Mouse (Mus musculus): Measurements from ENCODE around the gene Adamts17. TPM values are rescaled to one million over a fixed set of nuclear protein-coding genes. Genes with fewer than 3 reads are reported as not detected.

Adamts17 gene
- polyA plus RNA-seq, 1 experiment from 2014 or later = 13.5 TPM

DNA sequence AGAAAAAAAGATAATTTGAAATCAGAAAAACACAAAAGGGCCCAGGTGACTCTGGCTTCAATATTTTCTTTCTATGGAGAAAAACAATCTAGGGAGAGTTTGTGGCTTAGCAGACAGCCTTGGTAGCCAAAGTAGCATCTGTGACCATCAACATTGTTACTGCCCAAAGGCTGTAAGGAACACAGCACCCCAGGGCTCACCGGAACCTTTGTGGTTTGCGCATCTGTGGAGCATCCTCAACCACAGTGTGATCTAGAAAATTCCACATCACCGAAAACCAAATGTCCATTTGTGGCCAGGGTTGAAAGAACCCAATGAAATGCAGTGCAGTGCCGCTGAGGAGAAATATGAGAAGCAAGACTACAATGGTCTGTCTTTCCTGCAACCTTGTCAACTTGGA, 27.2 kb upstream of the Adamts17 start:
- Histone ChIP-seq H3K4me1 (peaks cover 17% of the 10 kb centered on the region), H3K9me3 (no peaks in the 10 kb centered on the region), H3K9ac (no peak overlapping the region), H3K4me2 (no peak overlapping the region), H3K27me3 (no peaks in the 10 kb centered on the region), H3K36me3 (no peaks in the 10 kb centered on the region), H3K4me3 (no peak overlapping the region), H3K27ac (peak overlapping the region; percentile 50)
- no peak for ATAC-seq (ENCODE audit: insufficient number of reproducible peaks, low FRiP score, low TSS enrichment, low read depth)
- WGBS = 61% methylated on average over 4 of the region's 4 CpGs

DNA sequence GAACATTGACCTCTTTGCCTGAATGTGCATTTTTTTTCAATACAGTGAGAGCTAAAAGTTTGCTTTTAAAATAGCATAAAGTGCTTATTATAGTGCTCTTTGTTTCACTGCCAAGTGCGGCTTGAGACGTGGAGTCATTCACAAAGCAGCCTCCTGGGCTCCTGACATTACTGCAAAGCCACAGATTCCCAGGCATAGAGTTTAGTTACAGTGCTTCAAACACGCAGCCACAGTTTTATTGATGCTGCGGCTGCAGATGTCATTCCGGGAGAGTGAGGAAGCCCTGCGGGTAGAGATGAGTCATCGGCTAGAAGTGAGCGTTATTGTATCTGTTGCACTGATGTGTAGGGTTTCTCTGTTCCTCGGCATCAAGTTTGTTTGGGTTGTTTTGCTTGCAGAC, 26.8 kb upstream of the Adamts17 start:
- Histone ChIP-seq H3K4me1 (peaks cover 17% of the 10 kb centered on the region), H3K4me3 (no peak overlapping the region), H3K4me2 (no peak overlapping the region), H3K9ac (no peak overlapping the region), H3K27me3 (no peaks in the 10 kb centered on the region), H3K9me3 (no peaks in the 10 kb centered on the region), H3K27ac (peak overlapping the region; percentile 50), H3K36me3 (no peaks in the 10 kb centered on the region)
- WGBS = 14% methylated on average over 9 of the region's 9 CpGs
- ATAC-seq (ENCODE audit: insufficient number of reproducible peaks, low FRiP score, low TSS enrichment, low read depth) = peak; percentile 75; the same call in 1 of the 2 replicates

DNA sequence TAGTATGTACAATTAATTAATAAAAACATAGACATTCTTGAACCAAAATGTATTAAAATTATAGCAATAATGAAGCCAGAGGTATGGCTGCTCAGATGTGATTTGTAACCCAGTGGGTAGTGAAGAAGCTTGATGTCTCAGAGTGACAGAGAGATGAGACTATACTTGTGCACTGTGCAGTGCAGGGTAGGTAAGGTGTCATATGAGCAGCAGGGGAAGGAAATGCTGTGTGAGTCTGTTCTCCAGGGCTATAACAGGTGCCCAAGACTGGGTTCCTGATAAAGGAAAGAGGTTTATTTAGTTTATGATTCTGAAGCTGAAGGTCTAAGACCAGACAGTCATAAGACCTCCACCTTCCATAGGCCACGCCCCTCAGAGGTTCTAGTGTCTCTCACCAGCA, 26.4 kb upstream of the Adamts17 start:
- Histone ChIP-seq H3K27me3 (no peaks in the 10 kb centered on the region), H3K9me3 (no peaks in the 10 kb centered on the region), H3K9ac (no peak overlapping the region), H3K4me3 (no peak overlapping the region), H3K27ac (peak overlapping the region; percentile 8; the same call in 1 of the 2 replicates), H3K4me1 (peaks cover 17% of the 10 kb centered on the region), H3K4me2 (no peak overlapping the region), H3K36me3 (no peaks in the 10 kb centered on the region)
- WGBS = 74% methylated on average over 1 of the region's 1 CpGs
- no peak for ATAC-seq (ENCODE audit: insufficient number of reproducible peaks, low FRiP score, low TSS enrichment, low read depth)

DNA sequence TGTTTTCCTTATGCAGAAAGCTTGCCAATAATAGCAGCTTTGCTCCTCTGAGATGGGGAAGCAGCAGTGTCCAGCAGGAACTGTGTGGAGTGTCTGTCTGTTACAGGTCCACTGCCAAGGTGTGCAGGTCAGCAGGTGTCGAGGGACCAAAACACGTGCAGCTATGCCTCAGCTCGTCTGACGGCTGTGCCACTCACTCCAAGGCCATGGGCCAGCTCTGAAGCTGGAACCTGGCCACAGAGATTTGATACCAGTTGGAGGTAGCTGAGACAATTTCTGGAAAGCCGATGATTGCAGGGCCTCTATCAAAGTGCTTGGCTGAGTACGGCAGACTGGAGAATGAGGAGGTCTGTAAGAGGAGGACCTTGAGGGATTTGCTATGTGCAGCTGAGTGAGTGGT, 24.0 kb upstream of the Adamts17 start:
- H3K9me3 ChIP-seq = no peaks in the 10 kb centered on the region
- H3K4me1 ChIP-seq = peaks cover 17% of the 10 kb centered on the region
- H3K4me3 ChIP-seq = no peak overlapping the region
- no peaks in the 10 kb centered on the region for H3K27me3 ChIP-seq
- no peaks in the 10 kb centered on the region for H3K36me3 ChIP-seq
- no peak for ATAC-seq (ENCODE audit: insufficient number of reproducible peaks, low FRiP score, low TSS enrichment, low read depth)
- WGBS = 73% methylated on average over 6 of the region's 6 CpGs
- no peak overlapping the region for H3K27ac ChIP-seq
- H3K9ac ChIP-seq = no peak overlapping the region
- no peak overlapping the region for H3K4me2 ChIP-seq

DNA sequence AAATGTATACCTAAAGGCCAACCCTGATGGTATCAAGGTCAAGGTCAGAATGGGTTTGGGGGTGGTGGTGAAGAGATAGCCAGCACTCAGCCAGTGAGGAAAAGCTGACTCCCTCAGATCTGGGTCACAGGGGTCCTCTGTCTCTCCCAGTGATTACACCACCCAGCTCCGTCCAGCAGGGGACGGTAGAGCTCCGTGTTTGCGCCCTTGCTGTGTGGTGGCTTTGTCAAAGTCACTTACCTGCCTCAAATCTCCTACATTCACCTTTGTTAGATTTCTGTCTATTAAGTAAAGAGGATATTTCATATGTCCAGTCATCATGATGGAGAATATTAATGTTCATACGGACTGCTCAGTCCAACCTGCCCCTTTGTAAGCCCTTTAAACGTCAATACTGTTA, 19.5 kb upstream of the Adamts17 start:
- H3K27me3 ChIP-seq = no peaks in the 10 kb centered on the region
- H3K27ac ChIP-seq = no peak overlapping the region
- H3K4me3 ChIP-seq = no peak overlapping the region
- no peak for ATAC-seq (ENCODE audit: insufficient number of reproducible peaks, low FRiP score, low TSS enrichment, low read depth)
- no peaks in the 10 kb centered on the region for H3K9me3 ChIP-seq
- H3K9ac ChIP-seq = no peak overlapping the region
- 23% methylated on average over 6 of the region's 6 CpGs for WGBS
- no peak overlapping the region for H3K4me2 ChIP-seq
- peaks cover 9% of the 10 kb centered on the region for H3K4me1 ChIP-seq
- no peaks in the 10 kb centered on the region for H3K36me3 ChIP-seq

DNA sequence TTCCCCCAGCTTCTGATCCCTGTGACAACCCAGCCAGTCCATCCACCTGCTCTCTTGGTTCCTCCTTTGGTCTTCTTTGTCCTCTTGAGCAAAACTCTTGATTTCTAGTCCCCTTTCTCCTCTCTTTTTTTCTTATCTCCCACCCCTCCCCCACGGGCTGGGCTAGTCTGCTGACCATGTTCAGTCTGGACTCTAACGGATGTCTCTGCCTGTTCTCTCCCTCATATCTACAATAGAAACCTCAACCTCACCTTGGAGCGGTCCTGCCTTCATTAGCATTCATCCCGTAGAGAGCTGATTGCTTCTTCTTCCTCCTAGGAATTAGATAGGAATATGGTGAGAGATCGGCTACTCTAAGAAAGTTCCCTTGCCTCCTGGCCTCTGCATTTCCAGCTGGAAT, 8.7 kb upstream of the Adamts17 start:
- no peak for ATAC-seq (ENCODE audit: insufficient number of reproducible peaks, low FRiP score, low TSS enrichment, low read depth)
- WGBS = 67% methylated on average over 5 of the region's 5 CpGs

DNA sequence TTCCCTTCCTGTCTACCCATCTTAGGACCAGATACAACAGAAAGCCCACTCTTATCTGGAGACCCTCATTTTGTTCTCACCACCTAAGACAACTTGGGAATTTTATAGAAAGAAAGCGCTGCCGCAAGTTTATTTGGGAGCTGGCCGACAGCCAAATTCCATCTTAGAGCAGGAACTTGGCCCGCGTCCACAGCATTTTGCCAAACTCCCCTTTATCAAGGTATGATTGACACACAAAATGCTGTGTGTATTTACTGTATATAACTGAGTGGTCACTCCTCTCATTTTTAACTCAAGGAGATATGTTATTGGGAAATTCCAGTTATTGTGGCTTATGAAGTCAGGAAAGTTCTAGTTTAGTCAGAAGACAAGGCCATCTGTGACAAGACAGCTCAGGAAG, 8.2 kb upstream of the Adamts17 start:
- Histone ChIP-seq H3K9ac (no peak overlapping the region), H3K4me2 (no peak overlapping the region), H3K27me3 (no peaks in the 10 kb centered on the region; the same call in 1 of the 2 replicates), H3K9me3 (no peaks in the 10 kb centered on the region), H3K27ac (no peak overlapping the region), H3K4me3 (no peak overlapping the region), H3K36me3 (no peaks in the 10 kb centered on the region), H3K4me1 (peaks cover 19% of the 10 kb centered on the region)
- 11% methylated on average over 5 of the region's 5 CpGs for WGBS
- no peak for ATAC-seq (ENCODE audit: insufficient number of reproducible peaks, low FRiP score, low TSS enrichment, low read depth)

More for the DNA sequence above, 8.7 kb upstream of the Adamts17 start:
- no peaks in the 10 kb centered on the region for H3K9me3 ChIP-seq
- no peak overlapping the region for H3K9ac ChIP-seq
- H3K4me3 ChIP-seq = no peak overlapping the region
- H3K27me3 ChIP-seq = no peaks in the 10 kb centered on the region; the same call in 1 of the 2 replicates
- no peaks in the 10 kb centered on the region for H3K36me3 ChIP-seq
- no peak overlapping the region for H3K4me2 ChIP-seq
- H3K27ac ChIP-seq = no peak overlapping the region
- H3K4me1 ChIP-seq = peaks cover 22% of the 10 kb centered on the region

DNA sequence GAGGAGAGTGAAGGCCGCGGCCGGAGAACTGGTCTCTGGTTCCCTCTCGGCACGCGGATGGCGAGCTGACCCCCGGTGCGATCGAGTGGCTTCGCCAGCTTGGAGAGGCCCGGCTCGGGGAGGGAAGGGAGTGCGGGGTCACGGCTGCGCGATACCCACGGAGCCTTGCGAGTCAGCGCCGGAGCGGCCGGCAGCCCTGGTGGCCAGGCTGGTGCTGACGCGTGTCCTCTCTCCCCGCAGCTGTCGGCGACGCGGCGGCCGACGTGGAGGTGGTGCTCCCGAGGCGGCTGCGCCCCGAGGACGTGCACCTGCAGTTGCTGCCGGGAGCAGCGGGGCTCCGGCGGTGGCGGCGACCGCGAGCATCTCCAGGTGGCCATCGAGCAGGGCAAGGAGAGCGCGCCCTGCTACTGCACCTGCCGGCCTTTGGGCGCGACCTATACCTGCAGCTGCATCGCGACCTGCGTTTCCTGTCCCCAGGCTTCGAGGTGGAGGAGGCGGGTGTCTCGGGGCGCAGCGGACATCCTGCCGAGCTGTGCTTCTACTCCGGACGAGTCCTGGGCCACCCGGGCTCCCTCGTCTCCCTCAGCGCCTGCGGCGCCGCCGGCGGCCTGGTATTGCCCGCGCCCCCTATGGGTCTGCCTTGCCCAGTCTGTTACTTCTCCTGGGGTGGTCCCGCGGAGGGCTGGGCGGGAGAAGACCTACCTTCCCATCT, 629 bp downstream of the Adamts17 start:
- under 1% methylated on average over 71 of the region's 76 CpGs for WGBS
- Histone ChIP-seq H3K4me1 (peaks cover 36% of the 10 kb centered on the region), H3K4me2 (peak overlapping the region; percentile 100), H3K4me3 (peak overlapping the region; percentile 67), H3K9me3 (no peaks in the 10 kb centered on the region), H3K27ac (peak overlapping the region; percentile 77), H3K36me3 (no peaks in the 10 kb centered on the region), H3K27me3 (no peaks in the 10 kb centered on the region; the same call in 1 of the 2 replicates), H3K9ac (peak overlapping the region; percentile 65)
- ATAC-seq (ENCODE audit: insufficient number of reproducible peaks, low FRiP score, low TSS enrichment, low read depth) = no peak

DNA sequence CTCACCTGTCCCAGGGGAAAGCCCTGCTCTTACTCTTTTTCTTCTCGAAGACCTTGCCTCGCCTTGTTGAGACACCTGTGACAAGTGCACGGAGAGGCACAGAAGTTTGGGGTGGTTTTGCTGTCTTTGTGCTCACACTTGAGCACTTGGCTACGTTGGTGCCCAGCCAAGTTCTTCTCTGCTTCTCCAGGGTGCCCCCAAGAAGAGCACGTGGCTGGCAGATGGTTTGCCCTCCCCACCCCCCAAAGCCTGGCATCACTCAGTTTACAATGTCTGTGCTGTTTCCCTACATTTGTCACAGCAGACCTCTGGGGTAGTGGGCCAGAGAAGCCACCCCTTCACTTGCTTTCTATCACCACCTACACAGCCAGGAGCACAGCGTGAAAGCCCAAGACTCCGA, 1.6 kb downstream of the Adamts17 start:
- H3K27me3 ChIP-seq = no peaks in the 10 kb centered on the region; the same call in 1 of the 2 replicates
- no peak overlapping the region for H3K9ac ChIP-seq
- H3K36me3 ChIP-seq = no peaks in the 10 kb centered on the region
- WGBS = 54% methylated on average over 7 of the region's 7 CpGs
- H3K4me1 ChIP-seq = peaks cover 33% of the 10 kb centered on the region
- ATAC-seq (ENCODE audit: insufficient number of reproducible peaks, low FRiP score, low TSS enrichment, low read depth) = no peak
- peak overlapping the region; percentile 100 for H3K4me2 ChIP-seq
- H3K9me3 ChIP-seq = no peaks in the 10 kb centered on the region
- H3K27ac ChIP-seq = 0 out of 2 replicates have a peak overlapping the region, but pooled peaks have one; percentile 38
- H3K4me3 ChIP-seq = peak overlapping the region; percentile 67

DNA sequence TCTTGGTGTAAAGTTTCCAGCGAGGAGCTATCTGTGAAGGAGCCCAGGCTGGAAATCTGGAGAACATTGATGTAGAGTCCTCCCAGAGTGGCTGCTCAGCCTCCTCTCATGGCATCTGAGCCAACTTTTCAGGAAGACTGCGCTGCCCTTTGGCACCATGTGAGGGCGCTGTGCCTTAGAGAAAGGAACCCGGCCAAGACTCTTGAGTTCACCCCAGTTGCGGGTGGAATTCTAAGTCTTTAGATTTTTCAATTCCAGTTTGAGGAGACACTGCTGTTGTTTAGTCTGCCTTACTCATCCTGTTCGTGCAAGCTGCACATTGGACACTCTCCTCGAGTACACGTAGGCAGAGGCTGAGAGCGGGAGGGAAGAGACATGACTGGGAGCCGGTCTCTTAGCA, 2.5 kb downstream of the Adamts17 start:
- no peak for ATAC-seq (ENCODE audit: insufficient number of reproducible peaks, low FRiP score, low TSS enrichment, low read depth)
- H3K36me3 ChIP-seq = no peaks in the 10 kb centered on the region
- peak overlapping the region; percentile 67; the same call in 1 of the 2 replicates for H3K4me3 ChIP-seq
- WGBS = 33% methylated on average over 10 of the region's 10 CpGs
- H3K4me2 ChIP-seq = peak overlapping the region; percentile 100
- no peaks in the 10 kb centered on the region; the same call in 1 of the 2 replicates for H3K27me3 ChIP-seq
- H3K27ac ChIP-seq = peak overlapping the region; percentile 47; the same call in 1 of the 2 replicates
- no peaks in the 10 kb centered on the region for H3K9me3 ChIP-seq
- H3K4me1 ChIP-seq = peaks cover 33% of the 10 kb centered on the region
- H3K9ac ChIP-seq = no peak overlapping the region

DNA sequence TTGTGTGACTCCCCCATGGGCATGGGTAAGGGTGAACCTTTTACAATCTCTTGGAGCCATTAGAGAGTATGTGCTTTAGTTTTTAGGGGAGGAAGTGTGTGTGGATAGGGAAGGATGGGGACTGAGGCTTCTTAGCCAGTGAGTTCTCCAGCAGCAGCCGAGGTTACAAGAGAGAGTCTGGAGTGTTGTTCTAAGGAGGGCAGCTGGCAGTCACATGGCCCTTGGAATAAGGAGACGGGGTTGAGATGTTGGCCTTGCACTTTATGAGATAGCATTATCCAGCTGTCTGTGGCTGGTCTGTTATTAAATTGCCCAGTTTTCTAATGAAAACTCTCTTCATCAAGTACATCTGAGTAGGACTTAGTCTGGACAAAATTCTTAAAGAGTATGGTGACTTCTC, 4.3 kb downstream of the Adamts17 start:
- H3K4me1 ChIP-seq = peaks cover 33% of the 10 kb centered on the region
- no peaks in the 10 kb centered on the region for H3K9me3 ChIP-seq
- H3K27ac ChIP-seq = no peak overlapping the region
- WGBS = 47% methylated on average over 2 of the region's 2 CpGs
- H3K4me3 ChIP-seq = no peak overlapping the region
- no peak overlapping the region for H3K9ac ChIP-seq
- no peak overlapping the region for H3K4me2 ChIP-seq
- no peak for ATAC-seq (ENCODE audit: insufficient number of reproducible peaks, low FRiP score, low TSS enrichment, low read depth)
- H3K27me3 ChIP-seq = no peaks in the 10 kb centered on the region; the same call in 1 of the 2 replicates
- no peaks in the 10 kb centered on the region for H3K36me3 ChIP-seq

DNA sequence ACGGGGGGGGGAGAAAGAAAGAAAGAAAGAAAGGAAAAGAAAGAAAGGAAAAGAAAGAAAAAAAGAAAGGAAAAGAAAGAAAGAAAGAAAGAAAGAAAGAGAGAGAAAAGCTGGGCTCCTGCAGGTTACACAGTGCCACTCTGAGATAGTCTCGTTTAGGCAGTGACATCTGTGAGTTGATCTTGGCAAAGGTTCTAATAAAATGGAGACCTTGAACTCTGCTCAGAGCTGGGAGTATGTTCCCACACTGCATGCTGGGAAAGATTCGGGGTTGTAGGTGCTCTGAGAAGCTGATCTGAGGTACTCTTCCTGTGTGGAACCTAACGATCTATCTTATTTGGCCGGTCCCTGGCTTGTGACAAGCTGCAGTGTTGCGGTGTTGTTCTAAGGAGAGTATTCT, 7.0 kb downstream of the Adamts17 start:
- Histone ChIP-seq H3K4me3 (no peak overlapping the region), H3K4me2 (no peak overlapping the region), H3K36me3 (no peaks in the 10 kb centered on the region; the same call in 1 of the 2 replicates), H3K9me3 (no peaks in the 10 kb centered on the region), H3K9ac (no peak overlapping the region), H3K27me3 (no peaks in the 10 kb centered on the region), H3K4me1 (peaks cover 14% of the 10 kb centered on the region), H3K27ac (no peak overlapping the region)
- WGBS = 77% methylated on average over 6 of the region's 6 CpGs
- ATAC-seq (ENCODE audit: insufficient number of reproducible peaks, low FRiP score, low TSS enrichment, low read depth) = no peak
